Mouse (Mus musculus): ENCODE results near the gene Anapc2. TPM values are rescaled to one million over a fixed set of nuclear protein-coding genes. Genes with fewer than 3 reads are reported as not detected.

The Anapc2 gene
- total RNA-seq, 1 experiment from 2014 or later: 95.1 TPM

DNA sequence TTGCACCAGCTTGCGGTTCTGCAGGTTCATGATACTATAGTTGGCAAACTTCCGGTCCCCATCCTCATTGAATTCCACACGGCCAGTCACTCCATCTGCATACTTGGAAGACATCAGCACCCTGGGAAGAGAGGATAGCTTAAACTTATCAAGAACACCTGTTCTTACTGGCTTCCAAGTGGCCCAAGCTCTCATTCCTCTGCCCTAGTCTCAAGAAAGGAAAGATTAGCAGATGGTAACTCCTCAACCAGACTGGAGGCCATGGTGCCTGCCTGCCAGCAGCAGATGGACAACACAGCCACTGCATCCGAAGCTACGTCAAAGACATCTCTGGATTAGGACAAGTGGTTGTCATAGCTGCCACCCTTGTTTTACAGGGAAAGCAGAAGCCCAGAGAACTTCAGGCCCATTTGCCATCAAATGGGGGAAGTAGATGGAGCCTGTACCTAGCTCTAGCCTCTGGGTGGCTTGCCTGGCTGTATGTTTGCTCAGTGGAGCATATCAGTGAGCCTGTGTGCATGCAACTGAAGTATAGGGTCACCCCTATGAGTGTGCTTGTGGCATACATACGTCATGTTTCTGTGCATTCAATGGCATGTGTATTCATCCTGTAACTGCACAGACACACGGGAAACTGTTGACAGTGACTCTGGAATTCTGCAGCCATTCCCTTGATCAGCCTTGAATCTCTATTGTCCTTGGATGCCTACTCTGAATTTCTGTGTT, 31.8 kb downstream of the Anapc2 start:
- DNase-seq: no peak

- peak; percentile 28 for DNase-seq
These were observed 32.6 kb downstream of the Anapc2 start for GRCm38 (mm10) chr2:25304657-25305541.

- DNase-seq: no peak
These were observed 33.5 kb downstream of the Anapc2 start for GRCm38 (mm10) chr2:25305587-25306359.

- no peak for DNase-seq
These were observed 37.9 kb downstream of the Anapc2 start for GRCm38 (mm10) chr2:25310180-25310579.

DNA sequence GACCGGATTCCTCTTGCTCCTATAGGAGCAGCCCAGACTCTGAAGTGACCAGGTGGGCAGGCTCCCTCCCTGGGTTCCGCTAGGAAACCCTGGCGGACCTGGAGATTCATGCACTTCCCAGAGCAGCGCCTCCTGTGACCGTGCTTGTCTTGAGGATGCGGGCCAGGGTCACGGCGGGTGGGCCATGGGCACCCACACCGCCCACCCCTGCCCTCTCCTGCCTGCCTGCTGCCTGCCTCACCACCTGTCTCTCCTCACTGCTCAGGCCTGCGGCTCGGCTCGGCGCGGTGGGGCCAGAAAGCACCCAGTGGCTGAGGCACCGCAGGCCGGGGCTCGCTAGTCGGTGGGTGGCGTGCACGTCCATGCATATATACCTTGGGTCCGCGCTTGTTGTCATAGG, 38.7 kb downstream of the Anapc2 start:
- DNase-seq: no peak

- DNase-seq: no peak
These were observed 39.2 kb downstream of the Anapc2 start for GRCm38 (mm10) chr2:25311491-25311891.

DNA sequence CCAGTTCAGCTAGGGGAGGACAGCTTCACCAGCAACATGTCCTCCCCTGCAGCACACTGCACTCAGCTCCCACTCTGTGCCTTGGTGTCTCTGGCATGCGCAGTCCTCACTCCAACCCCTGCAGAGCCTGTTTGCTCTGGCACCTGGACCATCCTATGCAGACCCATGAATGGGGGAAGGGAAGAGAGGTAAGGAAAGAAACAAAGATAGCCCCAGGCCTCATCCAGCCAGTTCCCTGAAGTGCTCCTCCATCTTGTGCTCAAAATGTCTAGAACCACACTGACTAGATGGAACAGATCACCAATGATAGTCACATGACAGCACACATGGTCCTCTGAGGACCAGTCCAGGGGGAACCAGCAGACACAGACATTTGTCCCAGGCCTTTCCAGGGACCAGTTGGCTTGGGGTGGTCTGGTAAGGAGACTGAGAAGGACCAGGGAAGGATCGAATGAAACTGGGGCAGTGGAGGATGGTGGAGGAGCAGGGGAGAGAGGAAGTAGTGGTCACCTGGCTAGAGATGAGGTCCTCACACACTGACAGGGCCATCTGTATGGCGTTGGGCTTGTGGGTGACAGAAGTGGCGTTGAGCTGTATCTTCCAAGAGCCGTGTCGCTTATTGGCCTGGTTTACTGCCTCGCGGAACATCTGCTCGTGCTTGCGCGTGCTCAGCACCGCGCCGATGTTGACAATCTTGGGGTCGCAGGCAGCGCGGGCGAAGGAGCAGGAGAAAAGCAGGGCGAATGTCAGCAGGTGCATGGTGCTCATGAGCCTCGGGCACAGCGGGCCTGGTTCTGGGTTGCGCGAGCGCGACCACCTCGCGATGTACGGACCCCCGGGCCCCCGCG, 46.1 kb downstream of the Anapc2 start:
- no peak for DNase-seq

GRCm38 (mm10) chr2:25318971-25319773, 46.9 kb downstream of the Anapc2 start, which contains the start of gene Grin1:
TSS of gene Grin1 (minus strand) at chr2:25319187.
- DNase-seq: peak; percentile 77

DNA sequence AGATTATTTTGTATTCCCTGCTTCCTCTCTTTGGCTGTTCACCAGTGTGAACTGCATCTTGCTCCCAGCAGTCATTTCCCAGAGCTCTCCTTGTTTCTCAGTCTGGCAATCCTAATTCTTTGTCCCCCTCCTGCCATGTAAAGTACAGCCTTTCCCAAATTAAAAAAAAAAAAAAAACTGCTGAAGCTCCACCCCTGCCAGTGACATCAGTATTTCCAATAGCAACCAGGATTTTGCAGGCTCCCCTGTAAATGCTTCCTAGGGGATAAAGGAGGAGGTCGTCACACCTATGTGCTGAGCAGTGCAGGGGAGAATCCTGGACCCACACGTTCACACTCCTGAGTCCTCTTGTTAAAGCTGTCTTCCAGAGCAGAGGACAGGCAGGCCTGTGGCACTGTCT, 47.8 kb downstream of the Anapc2 start:
- DNase-seq: no peak

- DNase-seq: no peak
These were observed 53.8 kb downstream of the Anapc2 start for GRCm38 (mm10) chr2:25326036-25326435.

DNA sequence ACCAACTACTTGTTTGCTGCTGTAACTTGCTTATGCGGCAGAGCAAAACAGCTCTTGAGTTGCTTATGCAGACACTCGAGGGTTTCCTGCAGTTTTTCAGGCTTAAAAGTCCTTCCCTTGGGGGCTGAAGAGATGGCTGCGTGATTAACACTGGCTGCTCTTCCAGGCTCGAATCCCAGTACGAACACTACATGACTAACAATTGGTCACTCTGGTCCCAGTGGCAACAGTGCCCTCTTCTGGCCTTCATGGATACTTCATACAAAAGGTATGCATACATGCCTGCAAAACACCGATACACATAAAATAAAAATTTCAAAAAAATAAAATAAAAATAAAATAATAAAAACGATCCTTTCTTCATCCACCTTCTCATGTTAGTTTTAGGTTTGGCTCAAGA, 56.2 kb downstream of the Anapc2 start:
- DNase-seq: no peak

DNA sequence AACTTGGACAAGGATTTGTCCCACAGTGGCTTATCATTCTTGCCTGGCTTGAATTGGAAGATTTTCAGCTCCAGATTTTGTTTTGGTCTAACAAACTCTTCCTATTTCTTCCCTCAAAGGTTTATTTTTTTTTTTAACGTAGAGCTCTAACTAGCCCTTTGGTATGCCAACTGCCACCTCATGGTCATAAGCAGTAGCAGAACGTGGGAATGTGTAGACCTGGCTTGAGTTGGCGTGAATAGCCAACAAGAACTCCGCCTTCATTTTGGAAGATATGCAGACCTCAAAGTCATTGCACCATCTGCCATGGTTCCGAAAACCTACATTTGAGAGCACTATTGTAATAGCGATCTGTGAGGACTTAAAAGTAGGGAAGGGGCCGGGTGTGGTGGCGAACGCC, 59.2 kb downstream of the Anapc2 start:
- DNase-seq: no peak

DNA sequence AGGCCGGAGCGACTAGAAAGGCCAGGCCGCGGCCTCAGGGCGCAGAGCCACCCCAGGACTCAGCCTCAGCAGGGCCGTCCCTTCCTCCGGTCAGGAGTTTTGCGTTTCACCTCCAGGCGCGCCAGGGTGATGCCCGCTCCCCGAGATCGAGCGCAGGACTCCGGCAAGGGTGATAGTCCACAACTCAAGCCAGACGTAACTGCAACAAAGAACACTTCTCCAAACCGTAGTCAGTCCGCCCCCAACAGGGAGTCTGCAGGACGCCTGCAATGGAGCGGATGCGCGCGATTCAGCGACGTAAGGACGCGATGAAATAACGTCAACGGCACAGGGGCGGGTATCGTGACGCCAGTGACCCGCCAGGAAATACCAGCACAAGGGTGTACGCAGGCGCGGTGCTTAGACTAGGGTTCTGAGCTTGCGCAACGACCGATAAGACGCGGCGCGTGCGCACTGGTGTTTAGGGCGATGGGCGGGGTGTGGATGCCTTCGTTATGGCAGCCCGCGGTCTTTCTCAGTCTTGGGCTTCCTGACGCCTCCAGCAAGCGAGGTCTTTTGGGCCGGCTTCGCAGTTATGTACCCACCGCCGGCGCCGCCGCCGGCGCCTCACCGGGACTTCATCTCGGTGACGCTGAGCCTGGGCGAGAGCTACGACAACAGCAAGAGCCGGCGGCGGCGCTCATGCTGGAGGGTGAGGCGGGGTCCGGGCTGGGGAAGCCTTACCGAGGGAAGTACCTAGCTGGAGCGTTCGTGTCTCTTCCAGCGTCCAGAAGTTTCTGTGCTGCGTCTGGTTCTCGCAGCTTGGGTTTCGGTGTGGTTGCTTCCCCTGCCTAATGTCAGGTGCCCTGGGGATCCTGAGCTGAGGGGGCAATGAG, 60.2 kb downstream of the Anapc2 start, which contains the start of gene Man1b1:
TSS of gene Man1b1 (plus strand) at position 53 of the 875 bp plus-strand sequence.
- DNase-seq: peak; percentile 100

DNA sequence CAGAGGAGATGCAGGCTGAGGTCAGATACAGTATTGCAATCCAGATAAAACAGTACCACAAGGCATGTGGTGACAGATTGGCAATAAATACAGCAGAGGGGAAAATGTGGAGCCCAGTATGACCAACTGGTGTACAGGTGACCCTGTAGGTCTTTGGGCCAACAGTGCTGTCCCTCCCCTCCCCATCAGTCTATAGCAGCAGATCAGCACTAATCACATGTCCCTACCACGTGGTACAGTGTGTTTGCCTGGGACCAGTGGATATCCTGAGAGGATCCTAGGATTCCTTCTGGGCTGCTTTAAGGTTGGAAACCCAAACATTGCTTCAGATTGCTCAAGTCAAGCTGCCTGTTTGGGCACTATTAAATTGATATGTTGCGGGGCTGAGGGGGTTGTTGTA, 61.3 kb downstream of the Anapc2 start:
- DNase-seq: no peak

Other genes starting within 250 kb of the Anapc2 start
- gene Nsmf, start 218.1 kb upstream of the Anapc2 start, total RNA-seq (2021): 49.8 and 51.3 TPM in 2 replicates
- 2.1 TPM in 1 of 2 replicates, not detected in the other for gene Entpd8, start 192.2 kb upstream of the Anapc2 start, total RNA-seq (2021)
- not detected in 2 replicates for gene Noxa1, start 177.3 kb upstream of the Anapc2 start, total RNA-seq (2021)
- 2.2 and 4.0 TPM in 2 replicates for gene Nrarp, start 91.7 kb upstream of the Anapc2 start, total RNA-seq (2021)
- 28.1 and 33.9 TPM in 2 replicates for gene Tor4a, start 75.6 kb upstream of the Anapc2 start, total RNA-seq (2021)
- gene Nelfb, start 61.0 kb upstream of the Anapc2 start, total RNA-seq (2021): 61.8 and 66.9 TPM in 2 replicates
- not detected in 2 replicates for gene Stpg3, start 57.8 kb upstream of the Anapc2 start, total RNA-seq (2021)
- gene Fam166a, start 53.7 kb upstream of the Anapc2 start, total RNA-seq (2021): 0.46 TPM in 1 of 2 replicates, not detected in the other
- 247 and 303 TPM in 2 replicates for gene Tubb4b, start 47.8 kb upstream of the Anapc2 start, total RNA-seq (2021)
- not detected in 2 replicates for gene Slc34a3, start 38.1 kb upstream of the Anapc2 start, total RNA-seq (2021)
- not detected in 2 replicates for gene Rnf224, start 35.7 kb upstream of the Anapc2 start, total RNA-seq (2021)
- 7.4 and 7.9 TPM in 2 replicates for gene Rnf208, start 30.2 kb upstream of the Anapc2 start, total RNA-seq (2021)
- not detected in 2 replicates for gene Cysrt1, start 30.0 kb upstream of the Anapc2 start, total RNA-seq (2021)
- 3.5 and 8.1 TPM in 2 replicates for gene AL732309.1, start 25.6 kb upstream of the Anapc2 start, total RNA-seq (2021)
- 32.3 and 48.8 TPM in 2 replicates for gene Tmem203, start 17.0 kb upstream of the Anapc2 start, total RNA-seq (2021)
- 10.0 and 10.7 TPM in 2 replicates for gene Tprn, start 9.9 kb upstream of the Anapc2 start, total RNA-seq (2021)
- gene Ssna1, start within 50 bp of the Anapc2 start, total RNA-seq (2021): 35.1 and 47.7 TPM in 2 replicates
- not detected in 2 replicates for gene Tmem210, start 15.7 kb downstream of the Anapc2 start, total RNA-seq (2021)
- not detected in 2 replicates for gene Lrrc26, start 17.4 kb downstream of the Anapc2 start, total RNA-seq (2021)
- 9.0 and 12.6 TPM in 2 replicates for gene Grin1, start 46.7 kb downstream of the Anapc2 start, total RNA-seq (2021)
- 53.6 and 57.9 TPM in 2 replicates for gene Man1b1, start 59.9 kb downstream of the Anapc2 start, total RNA-seq (2021)
- gene Dpp7, start 83.9 kb downstream of the Anapc2 start, total RNA-seq (2021): 24.6 and 31.8 TPM in 2 replicates
- 10.7 and 18.8 TPM in 2 replicates for gene Uap1l1, start 93.2 kb downstream of the Anapc2 start, total RNA-seq (2021)
- gene Sapcd2, start 99.8 kb downstream of the Anapc2 start, total RNA-seq (2021): 1.6 and 2.1 TPM in 2 replicates
- 2.4 and 3.7 TPM in 2 replicates for gene Entpd2, start 123.4 kb downstream of the Anapc2 start, total RNA-seq (2021)
- 120 and 134 TPM in 2 replicates for gene Npdc1, start 126.9 kb downstream of the Anapc2 start, total RNA-seq (2021)
- not detected in 2 replicates for gene Fut7, start 150.8 kb downstream of the Anapc2 start, total RNA-seq (2021)
- 24.9 and 40.5 TPM in 2 replicates for gene Abca2, start 156.2 kb downstream of the Anapc2 start, total RNA-seq (2021)
- gene Clic3, start 184.4 kb downstream of the Anapc2 start, total RNA-seq (2021): not detected in 2 replicates
- gene Paxx, start 188.6 kb downstream of the Anapc2 start, total RNA-seq (2021): 32.6 and 41.0 TPM in 2 replicates
- 3.6 and 3.8 TPM in 2 replicates for gene Ptgds, start 197.6 kb downstream of the Anapc2 start, total RNA-seq (2021)
- not detected in 2 replicates for gene Lcn12, start 221.4 kb downstream of the Anapc2 start, total RNA-seq (2021)
- 99.9 and 103 TPM in 2 replicates for gene Fbxw5, start 228.3 kb downstream of the Anapc2 start, total RNA-seq (2021)
- gene C8g, start 229.2 kb downstream of the Anapc2 start, total RNA-seq (2021): 1.7 and 3.3 TPM in 2 replicates

Measured in adrenal gland, postnatal 25 days (tissue).